Mouse (Mus musculus) limb, embryonic 11.5 days (tissue): Measurements from ENCODE around the gene Krtap9-1. TPM values are rescaled to one million over a fixed set of nuclear protein-coding genes. Genes with fewer than 3 reads are reported as not detected.
"Not testable (repeated sequence)": the region's sequence is repeated elsewhere in the genome, so short reads cannot be mapped to it uniquely, and the experiment has no call there.

Source experiments
- ATAC-seq: fragments of 200-750 bp; cut with Nextera tagmentation; 2 replicates; pipeline ENCODE4 v1.8.0; 2017; ENCODE audit warnings: low read depth; ENCODE audit not compliant: insufficient number of reproducible peaks, low FRiP score, low TSS enrichment
- DNase-seq: peaks from one replicate; pipeline ENCODE4 v3.0.0-alpha.2; 2015; ENCODE audit warnings: low spot score
- H3K27ac ChIP-seq: fragments of 300-500 bp; sonication (generic); replicated peaks from 2 replicates; pipeline ENCODE4 v1.5.1; 2014; ENCODE audit warnings: low read depth, mild to moderate bottlenecking, low read length
- H3K27me3 ChIP-seq: fragments of 300-500 bp; sonication (generic); 2 replicates; pipeline ENCODE4 v1.6.1; 2014; ENCODE audit warnings: mild to moderate bottlenecking, low read length, mixed read lengths; ENCODE audit not compliant: control insufficient read depth, insufficient read depth
- H3K36me3 ChIP-seq: fragments of 300-500 bp; sonication (generic); 2 replicates; pipeline ENCODE4 v1.6.1; 2014; ENCODE audit warnings: mild to moderate bottlenecking, low read length, moderate library complexity, mixed read lengths; ENCODE audit not compliant: control insufficient read depth, insufficient read depth
- H3K4me1 ChIP-seq: fragments of 300-500 bp; sonication (generic); 2 replicates; pipeline ENCODE4 v1.6.1; 2014; ENCODE audit warnings: low read length, mixed read lengths; ENCODE audit not compliant: control insufficient read depth, insufficient read depth
- H3K4me2 ChIP-seq: fragments of 300-500 bp; sonication (generic); 2 replicates; pipeline ENCODE4 v1.6.1; 2014; ENCODE audit warnings: low read depth, mild to moderate bottlenecking, moderate library complexity; ENCODE audit not compliant: severe bottlenecking
- H3K4me3 ChIP-seq: fragments of 300-500 bp; sonication (generic); 2 replicates; pipeline ENCODE4 v1.5.1; 2014; ENCODE audit warnings: low read depth, low read length
- H3K9ac ChIP-seq: fragments of 300-500 bp; sonication (generic); 2 replicates; pipeline ENCODE4 v1.6.1; 2014; ENCODE audit warnings: mild to moderate bottlenecking, low read length
- H3K9me3 ChIP-seq: fragments of 300-500 bp; sonication (generic); 2 replicates; pipeline ENCODE4 v1.6.1; 2016; ENCODE audit warnings: low read length; ENCODE audit not compliant: control insufficient read depth
- WGBS: fragments of 180-500 bp; shearing (Covaris S2); extraction: QIAGEN DNeasy Blood & Tissue Kit; methylation state at CpG from one replicate; pipeline ENCODE4 v1.1.7; 2014; 5-methylcytosine and 5-hydroxymethylcytosine counted together
- polyA plus RNA-seq: library from polyadenylated mRNA; unstranded; fragments of >200 nt; fragmentation: Nextera tagmentation; extraction: Ambion mirVana; gene quantifications from 2 replicates; pipeline ENCODE4 v1.2.1, GENCODE M21; 2014

Krtap9-1 gene
- polyA plus RNA-seq, 1 experiment from 2014 or later = not detected

DNA sequence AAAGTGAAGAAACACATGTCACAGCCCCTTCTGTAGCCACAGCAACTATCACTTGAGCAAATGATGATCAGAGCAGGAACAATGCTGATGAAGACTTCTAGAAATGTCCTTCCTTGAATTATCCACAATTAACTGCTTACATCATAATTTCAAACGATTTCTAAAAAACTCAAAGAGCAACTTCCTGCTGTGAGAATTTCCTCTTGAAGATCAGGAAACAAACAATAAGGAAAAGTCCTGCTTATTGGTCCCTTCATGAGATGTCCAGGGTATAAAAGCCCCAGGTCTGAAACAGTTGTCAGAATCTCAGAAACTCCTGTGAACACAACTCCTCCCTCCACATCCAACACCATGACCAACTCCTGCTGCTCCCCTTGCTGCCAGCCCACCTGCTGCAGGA, 5.7 kb downstream of the Krtap9-1 start, which contains the start of gene Gm11567:
Gene Gm11567, plus strand, starts transcription at position 301 of the 400 bp plus-strand sequence.
- not testable (repeated sequence) for H3K9me3 ChIP-seq, H3K4me2 ChIP-seq, H3K4me1 ChIP-seq, ATAC-seq, H3K9ac ChIP-seq, H3K27ac ChIP-seq, H3K36me3 ChIP-seq, H3K27me3 ChIP-seq, H3K4me3 ChIP-seq, DNase-seq
- WGBS = 48% methylated on average over 1 of the region's 1 CpGs

DNA sequence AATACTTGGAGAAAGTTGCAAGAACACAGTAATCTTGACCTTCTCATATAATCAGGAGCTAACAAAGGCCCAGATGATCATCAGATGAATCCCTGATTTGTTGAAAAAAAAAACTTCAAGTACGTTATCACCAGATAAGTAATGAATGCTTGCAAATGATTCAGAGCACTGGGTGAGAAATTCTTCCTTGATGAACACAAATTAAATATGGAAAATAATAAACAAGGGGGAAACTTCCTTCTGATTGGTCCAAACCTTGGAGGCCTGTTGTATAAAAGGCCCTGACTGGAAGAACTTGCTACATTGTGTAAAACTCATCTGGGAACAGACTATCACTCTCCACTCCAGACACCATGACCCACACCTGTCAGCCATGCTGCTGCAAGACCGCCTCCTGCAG, 34.4 kb downstream of the Krtap9-1 start, which contains the start of gene Krtap31-1:
Gene Krtap31-1, plus strand, starts transcription at position 301 of the 400 bp plus-strand sequence.
- no peaks in the 10 kb centered on the region for H3K4me1 ChIP-seq
- H3K4me3 ChIP-seq = no peak within 1 kb of the TSS
- H3K4me2 ChIP-seq = no peak within 1 kb of the TSS
- no peaks in the 10 kb centered on the region for H3K27me3 ChIP-seq
- no peaks in the 10 kb centered on the region for H3K9me3 ChIP-seq
- DNase-seq (no peak), ATAC-seq (no peak)
- no peaks in the 10 kb centered on the region for H3K36me3 ChIP-seq
- no peak within 1 kb of the TSS for H3K9ac ChIP-seq
- no peak within 1 kb of the TSS for H3K27ac ChIP-seq
- WGBS = 87% methylated on average over 2 of the region's 2 CpGs

- 92% methylated on average over 3 of the region's 3 CpGs for WGBS
- Histone ChIP-seq H3K9ac (no peak within 1 kb of the TSS), H3K9me3 (no peaks in the 10 kb centered on the region), H3K4me3 (no peak within 1 kb of the TSS), H3K4me1 (no peaks in the 10 kb centered on the region), H3K4me2 (no peak within 1 kb of the TSS), H3K27ac (no peak within 1 kb of the TSS), H3K36me3 (no peaks in the 10 kb centered on the region), H3K27me3 (no peaks in the 10 kb centered on the region)
- ATAC-seq (no peak), DNase-seq (no peak)
Measured at GRCm38 (mm10) chr11:99914451-99914850, 41.3 kb downstream of the Krtap9-1 start, which contains the start of gene Gm11565. Gm11565 (plus strand) TSS chr11:99914751.

Other genes with a start within 250 kb of the Krtap9-1 start
- gene Krtap4-1, start 245.2 kb upstream of the Krtap9-1 start, polyA plus RNA-seq = not detected in 2 replicates
- not detected in 2 replicates for gene Krtap4-2, start 238.3 kb upstream of the Krtap9-1 start, polyA plus RNA-seq
- gene Krtap4-7, start 229.3 kb upstream of the Krtap9-1 start, polyA plus RNA-seq = not detected in 2 replicates
- not detected in 2 replicates for gene Gm11555, start 223.2 kb upstream of the Krtap9-1 start, polyA plus RNA-seq
- not detected in 2 replicates for gene Gm11563, start 214.4 kb upstream of the Krtap9-1 start, polyA plus RNA-seq
- not detected in 2 replicates for gene Krtap4-6, start 207.4 kb upstream of the Krtap9-1 start, polyA plus RNA-seq
- not detected in 2 replicates for gene Gm14190, start 182.6 kb upstream of the Krtap9-1 start, polyA plus RNA-seq
- gene Gm14180, start 139.1 kb upstream of the Krtap9-1 start, polyA plus RNA-seq = not detected in 2 replicates
- not detected in 2 replicates for gene Gm11595, start 100.5 kb upstream of the Krtap9-1 start, polyA plus RNA-seq
- not detected in 2 replicates for gene Krtap4-8, start 92.7 kb upstream of the Krtap9-1 start, polyA plus RNA-seq
- not detected in 2 replicates for gene Krtap4-9, start 88.2 kb upstream of the Krtap9-1 start, polyA plus RNA-seq
- not detected in 2 replicates for gene Gm11596, start 79.9 kb upstream of the Krtap9-1 start, polyA plus RNA-seq
- not detected in 2 replicates for gene Gm11569, start 74.5 kb upstream of the Krtap9-1 start, polyA plus RNA-seq
- gene Gm11554, start 68.9 kb upstream of the Krtap9-1 start, polyA plus RNA-seq = not detected in 2 replicates
- not detected in 2 replicates for gene Krtap4-13, start 63.5 kb upstream of the Krtap9-1 start, polyA plus RNA-seq
- not detected in 2 replicates for gene Gm11564, start 57.7 kb upstream of the Krtap9-1 start, polyA plus RNA-seq
- gene 2300003K06Rik, start 35.3 kb upstream of the Krtap9-1 start, polyA plus RNA-seq = not detected in 2 replicates
- gene Krtap4-16, start 21.8 kb upstream of the Krtap9-1 start, polyA plus RNA-seq = not detected in 2 replicates
- gene Gm11568, start 15.5 kb upstream of the Krtap9-1 start, polyA plus RNA-seq = not detected in 2 replicates
- gene Gm11559, start 8.9 kb upstream of the Krtap9-1 start, polyA plus RNA-seq = not detected in 2 replicates
- not detected in 2 replicates for gene Gm11567, start 5.8 kb downstream of the Krtap9-1 start, polyA plus RNA-seq
- not detected in 2 replicates for gene Krtap31-1, start 34.5 kb downstream of the Krtap9-1 start, polyA plus RNA-seq
- gene Gm11565, start 41.4 kb downstream of the Krtap9-1 start, polyA plus RNA-seq = not detected in 2 replicates
- not detected in 2 replicates for gene Krtap31-2, start 62.9 kb downstream of the Krtap9-1 start, polyA plus RNA-seq
- not detected in 2 replicates for gene Krtap9-5, start 75.1 kb downstream of the Krtap9-1 start, polyA plus RNA-seq
- not detected in 2 replicates for gene Krtap29-1, start 105.7 kb downstream of the Krtap9-1 start, polyA plus RNA-seq
- gene Krtap16-1, start 113.2 kb downstream of the Krtap9-1 start, polyA plus RNA-seq = not detected in 2 replicates
- gene Krtap17-1, start 120.6 kb downstream of the Krtap9-1 start, polyA plus RNA-seq = 0.48 and 1.0 TPM in 2 replicates
- not detected in 2 replicates for gene Krt33a, start 142.8 kb downstream of the Krtap9-1 start, polyA plus RNA-seq
- 0.15 and 0.16 TPM in 2 replicates for gene Krt33b, start 156.5 kb downstream of the Krtap9-1 start, polyA plus RNA-seq
- gene Krt34, start 168.2 kb downstream of the Krtap9-1 start, polyA plus RNA-seq = not detected in 2 replicates
- not detected in 2 replicates for gene Krt31, start 177.2 kb downstream of the Krtap9-1 start, polyA plus RNA-seq
- gene Krt32, start 214.8 kb downstream of the Krtap9-1 start, polyA plus RNA-seq = not detected in 2 replicates
- gene Krt35, start 222.9 kb downstream of the Krtap9-1 start, polyA plus RNA-seq = 0.11 TPM in 1 of 2 replicates, not detected in the other
- 0.08 and 0.11 TPM in 2 replicates for gene Krt36, start 232.2 kb downstream of the Krtap9-1 start, polyA plus RNA-seq
- not detected in 2 replicates for gene Krt13, start 248.2 kb downstream of the Krtap9-1 start, polyA plus RNA-seq